Mouse (Mus musculus) thymus, adult 2 months (tissue): Measurements from ENCODE around the gene AC140267.1. TPM values are rescaled to one million over a fixed set of nuclear protein-coding genes. Genes with fewer than 3 reads are reported as not detected.

Source experiments
- DNase-seq: peaks from one replicate; pipeline ENCODE4 v3.0.0; 2021
- H3K27ac ChIP-seq: fragments of 200-500 bp; 2 replicates; pipeline ENCODE4 v1.5.1; 2012; ENCODE audit warnings: low read length, control low read depth; ENCODE audit not compliant: control insufficient read depth, insufficient read depth
- H3K27me3 ChIP-seq: fragments of 200-500 bp; 2 replicates; pipeline ENCODE4 v1.6.1; 2012; ENCODE audit warnings: mild to moderate bottlenecking, low read length, moderate library complexity, mixed read lengths; ENCODE audit not compliant: control insufficient read depth, insufficient read depth
- H3K36me3 ChIP-seq: fragments of 200-500 bp; 2 replicates; pipeline ENCODE4 v1.6.1; 2012; ENCODE audit warnings: mild to moderate bottlenecking, low read length, moderate library complexity; ENCODE audit not compliant: control insufficient read depth, insufficient read depth
- H3K4me1 ChIP-seq: fragments of 200-500 bp; replicated peaks from 2 replicates; pipeline ENCODE4 v1.6.1; 2012; ENCODE audit warnings: low read length; ENCODE audit not compliant: control insufficient read depth, insufficient read depth
- H3K4me3 ChIP-seq: fragments of 200-500 bp; 2 replicates; pipeline ENCODE4 v1.5.1; 2012; ENCODE audit warnings: mild to moderate bottlenecking, low read length, control low read depth, moderate library complexity; ENCODE audit not compliant: control insufficient read depth, insufficient read depth
- CTCF ChIP-seq: fragments of 200-500 bp; IDR thresholded peaks from 2 replicates; pipeline ENCODE4 v1.5.1; 2012; ENCODE audit warnings: mild to moderate bottlenecking, control low read depth, low read length, moderate library complexity, borderline replicate concordance; ENCODE audit not compliant: control insufficient read depth, poor library complexity, insufficient read depth; ENCODE audit errors: extremely low read depth
- POLR2A ChIP-seq: fragments of 200-500 bp; IDR thresholded peaks from 2 replicates; pipeline ENCODE4 v1.6.1; 2012; ENCODE audit warnings: mild to moderate bottlenecking, low read length, control low read depth, moderate library complexity; ENCODE audit not compliant: control insufficient read depth, poor library complexity, insufficient read depth; ENCODE audit errors: extremely low read depth
- WGBS: fragments of 180-500 bp; shearing (Covaris S2); methylation state at CpG from one replicate; pipeline ENCODE4 v1.1.7; 2018; 5-methylcytosine and 5-hydroxymethylcytosine counted together
- polyA plus RNA-seq: library from polyadenylated mRNA; depleted of rRNA; stranded (reverse); fragments of >200 nt; gene quantifications from 2 replicates; pipeline ENCODE4 v1.2.3, GENCODE M21; 2012

The AC140267.1 gene
- polyA plus RNA-seq, 1 experiment: not detected

DNA sequence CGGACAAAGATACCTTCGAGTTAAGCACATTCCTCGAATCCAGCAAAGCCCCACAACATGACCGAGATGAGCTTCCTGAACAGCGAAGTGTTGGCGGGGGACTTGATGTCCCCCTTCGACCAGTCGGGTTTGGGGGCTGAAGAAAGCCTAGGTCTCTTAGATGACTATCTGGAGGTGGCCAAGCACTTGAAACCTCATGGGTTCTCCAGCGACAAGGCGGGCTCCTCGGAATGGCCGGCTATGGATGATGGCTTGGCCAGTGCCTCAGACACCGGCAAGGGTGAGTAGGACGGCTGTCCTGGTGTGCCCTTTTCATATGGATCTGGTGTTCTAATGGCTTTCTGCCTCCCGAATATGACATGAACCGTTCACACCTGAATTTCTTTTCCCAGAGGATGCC, 20.6 kb downstream of the AC140267.1 start:
- DNase-seq: no peak
- Histone ChIP-seq H3K27ac (no peak overlapping the region), H3K36me3 (peaks cover 17% of the 10 kb centered on the region), H3K4me3 (peak overlapping the region; percentile 88), H3K27me3 (no peaks in the 10 kb centered on the region), H3K4me1 (peaks cover 17% of the 10 kb centered on the region)
- 17% methylated on average over 16 of the region's 16 CpGs for WGBS
- no peak for TF ChIP-seq CTCF

- TF ChIP-seq POLR2A: no peak
- TF ChIP-seq CTCF: no peak
- no peak for DNase-seq
- no peaks in the 10 kb centered on the region for H3K27me3 ChIP-seq
- peaks cover 17% of the 10 kb centered on the region for H3K36me3 ChIP-seq
- no peak overlapping the region; the same call in 1 of the 2 replicates for H3K27ac ChIP-seq
- 77% methylated on average over 12 of the region's 12 CpGs for WGBS
- peak overlapping the region; percentile 88 for H3K4me3 ChIP-seq
- peaks cover 17% of the 10 kb centered on the region for H3K4me1 ChIP-seq
Measured at GRCm38 (mm10) chr15:80256656-80257601, 21.3 kb downstream of the AC140267.1 start.

GRCm38 (mm10) chr15:80257602-80258239, 22.1 kb downstream of the AC140267.1 start:
- H3K27me3 ChIP-seq: no peaks in the 10 kb centered on the region
- peaks cover 17% of the 10 kb centered on the region for H3K4me1 ChIP-seq
- H3K27ac ChIP-seq: no peak overlapping the region
- peaks cover 17% of the 10 kb centered on the region for H3K36me3 ChIP-seq
- DNase-seq: no peak
- WGBS: 65% methylated on average over 4 of the region's 4 CpGs
- no peak overlapping the region for H3K4me3 ChIP-seq
- TF ChIP-seq POLR2A: no peak
- TF ChIP-seq CTCF: no peak

DNA sequence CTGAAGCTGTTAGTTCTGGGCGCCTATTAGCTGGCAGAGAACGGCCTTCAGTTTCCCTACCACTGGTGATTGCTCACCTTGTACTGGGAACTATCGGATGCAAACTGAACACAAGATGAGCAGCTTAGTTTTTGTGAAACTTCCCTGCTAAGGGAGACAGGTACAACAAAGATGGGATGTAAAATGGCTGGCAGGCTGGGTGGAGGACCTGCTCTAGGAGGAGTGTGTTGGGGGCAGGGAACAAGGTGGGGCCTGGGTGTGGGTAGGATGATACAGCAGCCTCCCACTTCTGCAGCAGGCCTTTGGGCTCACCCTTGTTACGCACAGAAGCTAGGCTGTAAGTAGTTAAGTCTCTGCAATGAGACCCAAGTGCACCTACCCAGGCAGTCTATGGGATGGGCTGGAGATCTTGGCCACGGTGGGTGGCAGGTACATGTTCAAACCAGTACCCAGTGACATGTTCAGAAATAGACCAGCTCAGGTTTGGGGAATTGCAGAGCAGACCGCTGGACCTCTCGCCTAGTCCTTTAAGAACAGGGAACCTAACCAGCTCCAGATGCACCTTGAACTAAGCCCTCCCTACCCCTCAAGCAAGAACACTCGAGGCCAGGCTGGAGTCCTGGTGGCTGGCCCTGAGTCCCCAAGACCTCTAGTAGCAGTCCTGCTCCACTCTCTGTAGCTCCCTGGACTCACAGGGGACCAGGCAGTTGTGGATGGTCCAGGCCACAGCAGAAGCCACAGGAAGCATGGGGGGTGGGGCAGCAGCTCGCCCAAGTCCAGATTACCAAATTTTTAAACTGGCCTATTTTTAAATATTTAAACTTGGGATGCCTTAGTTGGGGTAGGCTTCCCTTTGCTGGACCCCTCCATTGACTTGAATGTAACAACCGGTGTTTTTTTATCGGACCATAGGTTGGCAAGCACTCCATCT, 22.9 kb downstream of the AC140267.1 start:
- TF ChIP-seq CTCF (no peak), POLR2A (no peak)
- Histone ChIP-seq H3K4me1 (peaks cover 23% of the 10 kb centered on the region), H3K36me3 (peaks cover 17% of the 10 kb centered on the region), H3K27ac (no peak overlapping the region), H3K27me3 (no peaks in the 10 kb centered on the region), H3K4me3 (no peak overlapping the region)
- DNase-seq: no peak
- WGBS: 89% methylated on average over 11 of the region's 11 CpGs

GRCm38 (mm10) chr15:80259406-80260045, 23.9 kb downstream of the AC140267.1 start:
- peaks cover 17% of the 10 kb centered on the region for H3K36me3 ChIP-seq
- TF ChIP-seq CTCF: no peak
- TF ChIP-seq POLR2A: no peak
- H3K4me3 ChIP-seq: no peak overlapping the region
- no peaks in the 10 kb centered on the region for H3K27me3 ChIP-seq
- 96% methylated on average over 8 of the region's 8 CpGs for whole genome bisulfite sequencing
- H3K4me1 ChIP-seq: peaks cover 25% of the 10 kb centered on the region
- no peak for DNase-seq
- no peak overlapping the region for H3K27ac ChIP-seq
